Mouse (Mus musculus) bone marrow, adult 2 months (tissue): ENCODE results near the gene Pola2. TPM values are rescaled to one million over a fixed set of nuclear protein-coding genes. Genes with fewer than 3 reads are reported as not detected.
A peak's percentile ranks its signal among the peaks of the same experiment; 100 is the strongest.

ENCODE experiments used
- H3K27ac ChIP-seq: fragments of 200-500 bp; 2 replicates; pipeline ENCODE4 v1.5.1; 2012; ENCODE audit warnings: low read depth, mild to moderate bottlenecking, control low read depth, inconsistent platforms, low read length; ENCODE audit not compliant: control insufficient read depth, poor library complexity, insufficient read depth
- H3K4me1 ChIP-seq: fragments of 200-500 bp; 2 replicates; pipeline ENCODE4 v1.6.1; 2011; ENCODE audit warnings: low read length; ENCODE audit not compliant: control insufficient read depth, insufficient read depth
- H3K4me3 ChIP-seq: fragments of 200-500 bp; replicated peaks from 2 replicates; pipeline ENCODE3; 2011; ENCODE audit warnings: mild to moderate bottlenecking, low read depth, low read length, control low read depth; ENCODE audit not compliant: control insufficient read depth
- CTCF ChIP-seq: fragments of 200-500 bp; IDR thresholded peaks from 2 replicates; pipeline ENCODE4 v1.5.1; 2011; ENCODE audit warnings: low read length, control low read depth; ENCODE audit not compliant: control insufficient read depth, insufficient read depth
- POLR2A ChIP-seq: fragments of 200-500 bp; IDR thresholded peaks from 2 replicates; pipeline ENCODE4 v1.6.1; 2011; ENCODE audit warnings: low read depth, mild to moderate bottlenecking, control low read depth, low read length, borderline replicate concordance; ENCODE audit not compliant: control insufficient read depth
- WGBS: fragments of 180-500 bp; shearing (Covaris S2); methylation state at CpG from one replicate; pipeline ENCODE4 v1.1.7; 2018; 5-methylcytosine and 5-hydroxymethylcytosine counted together
- polyA plus RNA-seq: library from polyadenylated mRNA; stranded (reverse); fragments of >200 nt; gene quantifications from 2 replicates; pipeline ENCODE4 v1.2.4, GENCODE M21; 2011; ENCODE audit warnings: low replicate concordance; ENCODE audit not compliant: missing spikeins, insufficient read depth, insufficient read length

The Pola2 gene
- polyA plus RNA-seq, 1 experiment: 79.8 TPM

DNA sequence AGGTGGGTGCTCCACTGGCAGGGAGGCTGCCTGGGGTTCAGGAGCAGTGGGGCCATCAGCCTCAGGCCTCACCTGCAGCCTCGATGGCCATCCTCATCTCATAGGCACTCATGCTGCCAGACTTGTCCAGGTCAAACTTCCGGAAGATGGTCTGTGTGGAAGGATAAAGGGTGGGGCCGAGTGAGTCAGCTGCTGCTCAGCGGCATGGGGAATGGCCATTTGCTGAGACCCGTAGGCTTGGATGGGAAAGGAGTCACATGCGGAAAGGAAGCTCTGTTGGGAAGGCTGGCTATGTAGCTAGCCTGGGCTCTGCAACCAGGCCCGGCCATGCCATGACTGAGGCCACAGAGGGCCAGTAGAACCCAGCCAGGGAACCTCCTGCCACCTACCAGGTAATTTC is 27.5 kb upstream of the Pola2 start:
- Histone ChIP-seq H3K27ac (peak overlapping the region; percentile 90), H3K4me1 (peaks cover 16% of the 10 kb centered on the region), H3K4me3 (peak overlapping the region; percentile 35)
- WGBS: 66% methylated on average over 7 of the region's 7 CpGs
- no peak for TF ChIP-seq CTCF
- no peak for TF ChIP-seq POLR2A

DNA sequence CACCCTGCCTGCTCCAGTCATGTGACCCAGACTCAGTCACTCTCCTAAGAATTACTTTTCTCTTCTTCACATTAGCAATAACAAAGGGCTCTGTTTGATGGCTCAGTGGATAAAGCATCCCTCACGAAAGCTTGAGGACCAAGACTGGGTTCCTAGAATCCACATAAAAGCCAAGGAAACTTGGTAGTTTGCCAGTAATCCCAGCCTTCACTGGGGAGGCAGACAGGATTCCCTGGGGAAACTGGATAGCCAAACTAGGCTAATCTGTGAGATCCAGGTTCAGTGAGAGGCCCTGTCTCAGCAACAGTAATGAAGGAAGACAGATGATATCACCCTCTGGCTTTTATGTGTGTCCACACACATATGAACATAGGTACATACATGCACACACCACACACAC is 26.9 kb upstream of the Pola2 start:
- Histone ChIP-seq H3K4me1 (peaks cover 16% of the 10 kb centered on the region), H3K27ac (no peak overlapping the region), H3K4me3 (no peak overlapping the region)
- TF ChIP-seq CTCF (no peak), POLR2A (no peak)
- 85% methylated on average over 1 of the region's 1 CpGs for WGBS

DNA sequence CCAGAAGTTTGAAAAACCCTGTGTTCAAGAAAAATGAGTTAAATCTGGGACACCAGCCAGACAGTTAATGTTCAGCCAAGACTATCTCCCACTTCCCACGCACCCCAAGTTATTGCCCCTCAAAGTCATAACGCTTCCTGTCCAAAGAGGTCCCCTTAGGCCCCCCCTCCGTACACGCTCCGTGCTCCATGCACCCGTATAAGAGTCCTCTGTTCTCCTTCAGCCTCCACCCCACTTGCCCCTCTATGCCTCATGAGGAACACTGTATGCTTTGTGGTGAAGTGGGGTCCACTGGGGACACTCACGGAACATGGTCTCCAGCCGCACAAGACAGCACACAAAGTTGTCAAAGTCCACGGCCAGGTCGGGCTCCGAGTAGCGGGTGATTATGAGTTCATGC is 26.0 kb upstream of the Pola2 start:
- no peak for TF ChIP-seq CTCF
- no peak for TF ChIP-seq POLR2A
- Histone ChIP-seq H3K4me3 (no peak overlapping the region), H3K27ac (peak overlapping the region; percentile 38; the same call in 1 of the 2 replicates), H3K4me1 (peaks cover 15% of the 10 kb centered on the region)
- 85% methylated on average over 12 of the region's 12 CpGs for WGBS

DNA sequence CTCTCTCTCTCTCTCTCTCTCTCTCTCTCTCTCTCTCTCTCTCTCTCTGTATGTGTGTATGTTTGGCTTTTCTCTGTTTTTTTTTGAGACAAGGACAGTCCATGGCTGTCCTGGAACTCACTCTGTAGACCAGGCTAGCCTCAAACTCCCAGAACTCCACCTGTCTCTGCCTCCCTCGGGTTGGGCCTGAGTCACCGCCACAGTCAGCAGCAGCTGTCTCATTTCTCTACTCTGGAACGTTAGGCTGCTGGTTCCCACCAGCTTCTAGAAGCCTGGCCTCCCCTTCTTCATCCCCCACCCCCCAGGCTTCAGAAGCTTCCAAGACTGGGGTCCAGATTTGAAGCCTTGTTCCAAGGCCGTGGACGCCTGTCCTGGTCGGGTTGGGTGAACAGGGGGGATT is 25.6 kb upstream of the Pola2 start:
- TF ChIP-seq CTCF: no peak
- no peak for TF ChIP-seq POLR2A
- WGBS: 55% methylated on average over 6 of the region's 6 CpGs
- Histone ChIP-seq H3K27ac (peak overlapping the region; percentile 38; the same call in 1 of the 2 replicates), H3K4me3 (no peak overlapping the region), H3K4me1 (peaks cover 15% of the 10 kb centered on the region)

DNA sequence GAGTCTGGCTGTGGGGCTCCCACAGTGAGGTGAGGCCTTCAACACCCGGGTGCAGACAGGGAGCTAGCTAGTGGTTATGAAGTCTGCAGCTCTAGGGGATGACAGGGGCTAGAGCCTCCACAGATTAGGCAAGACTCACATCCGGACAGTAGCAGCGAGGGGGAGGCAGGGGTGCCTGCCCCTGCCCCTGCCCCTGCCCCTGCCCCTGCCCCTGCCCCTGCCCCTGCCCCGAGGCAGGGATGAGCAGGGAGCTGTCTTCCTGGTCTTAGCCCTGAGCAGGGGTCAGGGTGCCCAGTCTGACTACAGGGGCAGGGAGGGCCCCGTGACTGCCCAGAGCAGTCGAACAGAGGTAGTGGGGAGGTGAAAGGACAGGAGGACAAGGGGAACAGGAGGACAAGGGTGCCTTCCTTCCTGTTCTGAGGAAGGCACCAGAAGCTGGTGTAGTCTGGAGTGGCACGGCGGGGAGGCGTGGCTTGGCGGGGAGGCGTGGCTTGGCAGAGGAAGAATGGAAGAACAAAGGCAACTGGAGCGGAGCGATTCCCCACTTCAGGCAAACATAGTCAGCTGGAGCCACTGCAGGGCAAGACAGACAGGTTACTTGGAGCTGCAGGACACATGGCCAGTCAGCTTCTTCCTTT is 24.9 kb upstream of the Pola2 start:
- H3K4me3 ChIP-seq: peak overlapping the region; percentile 49
- no peak for TF ChIP-seq CTCF
- peak; percentile 39; the same call in 1 of the 2 replicates for TF ChIP-seq POLR2A
- 7% methylated on average over 13 of the region's 13 CpGs for WGBS
- H3K27ac ChIP-seq: peak overlapping the region; percentile 85
- H3K4me1 ChIP-seq: peaks cover 15% of the 10 kb centered on the region

DNA sequence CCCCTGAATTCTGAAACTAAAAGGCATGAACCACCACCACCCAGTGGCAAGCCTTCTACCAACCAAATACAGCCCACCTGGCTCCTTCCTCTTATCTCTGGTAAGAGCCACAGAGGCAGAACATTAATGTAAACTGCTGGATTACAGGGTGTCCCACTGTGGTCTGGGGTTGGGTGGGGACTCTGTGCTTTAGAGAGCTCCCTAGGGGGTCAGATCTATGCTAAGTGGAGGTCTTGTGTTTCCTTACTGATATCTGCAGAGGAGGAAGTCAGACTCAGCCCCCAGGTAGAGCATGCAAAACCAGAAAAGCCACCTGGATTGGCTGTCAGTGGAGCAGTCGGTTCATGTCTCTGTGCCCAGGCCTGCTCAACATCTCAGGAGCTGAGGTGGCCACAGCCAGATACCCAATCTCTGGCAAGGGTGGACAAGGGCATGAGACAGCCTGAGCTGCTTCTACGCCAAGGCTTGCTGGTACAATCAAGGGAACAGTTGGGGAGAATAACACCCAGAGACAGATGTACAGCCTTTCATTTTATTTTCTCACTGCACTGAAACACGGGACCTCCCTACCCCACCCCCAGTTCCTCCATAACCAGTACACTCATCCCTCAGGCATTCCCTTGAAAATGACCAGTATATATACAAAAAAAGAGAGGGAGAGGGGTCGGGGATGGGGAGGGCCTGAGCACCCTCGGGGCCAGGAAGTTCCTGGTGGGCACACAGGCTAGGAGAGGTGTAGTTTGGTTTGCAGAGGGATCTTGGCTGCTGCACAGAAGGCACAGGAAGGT is 24.2 kb upstream of the Pola2 start:
- 18% methylated on average over 5 of the region's 5 CpGs for WGBS
- Histone ChIP-seq H3K4me3 (no peak overlapping the region), H3K27ac (peak overlapping the region; percentile 69), H3K4me1 (peaks cover 15% of the 10 kb centered on the region)
- TF ChIP-seq POLR2A (no peak), CTCF (no peak)

DNA sequence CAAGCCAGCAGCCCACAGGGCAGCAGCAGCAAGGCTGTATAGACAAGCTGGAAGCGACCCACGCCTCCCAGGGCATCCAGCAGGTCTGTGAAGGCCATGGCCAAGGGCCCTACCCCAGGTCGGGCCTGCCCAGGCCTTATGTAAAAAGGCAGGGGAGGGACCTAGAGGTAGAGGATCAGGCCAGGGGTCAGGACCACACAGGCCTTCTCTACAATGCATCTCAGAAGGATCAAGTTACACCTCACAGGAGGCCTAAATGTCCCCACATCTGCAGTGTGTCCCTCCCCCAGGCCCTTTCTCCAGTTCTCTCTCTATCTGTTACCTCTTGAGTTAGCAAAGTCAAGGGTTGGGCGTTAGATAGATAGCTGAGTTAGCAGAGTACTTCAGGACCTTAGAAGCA is 22.0 kb upstream of the Pola2 start, which contains the start of gene Slc22a20:
Gene Slc22a20 (minus strand): TSS at position 101 of the 400 bp plus-strand sequence.
- Histone ChIP-seq H3K4me3 (no peak within 1 kb of the TSS), H3K4me1 (peaks cover 6% of the 10 kb centered on the region), H3K27ac (no peak within 1 kb of the TSS)
- no peak for TF ChIP-seq POLR2A
- TF ChIP-seq CTCF: no peak
- 82% methylated on average over 4 of the region's 4 CpGs for WGBS

DNA sequence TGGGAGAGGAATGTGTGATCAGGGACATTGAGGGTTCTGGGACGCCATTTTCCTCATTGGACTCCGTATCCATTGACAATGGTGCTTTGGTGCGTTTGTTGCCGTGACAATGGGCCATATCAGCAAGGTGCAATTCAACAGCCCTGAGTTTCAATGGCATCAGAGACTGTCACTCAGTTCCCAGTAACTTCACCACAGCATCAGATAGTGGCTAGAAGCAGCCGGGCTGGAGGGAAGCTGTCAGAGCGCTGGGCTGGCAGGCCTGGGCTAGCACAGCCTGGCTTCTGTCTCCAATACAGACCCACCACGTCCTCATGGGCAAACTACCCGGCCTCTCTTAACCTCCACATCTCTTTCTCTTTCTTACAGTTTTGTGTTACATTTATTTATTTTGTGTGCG is 16.5 kb upstream of the Pola2 start:
- no peak for TF ChIP-seq CTCF
- no peak for TF ChIP-seq POLR2A
- WGBS: 57% methylated on average over 9 of the region's 9 CpGs
- no peaks in the 10 kb centered on the region for H3K4me1 ChIP-seq
- H3K27ac ChIP-seq: no peak overlapping the region
- H3K4me3 ChIP-seq: no peak overlapping the region

DNA sequence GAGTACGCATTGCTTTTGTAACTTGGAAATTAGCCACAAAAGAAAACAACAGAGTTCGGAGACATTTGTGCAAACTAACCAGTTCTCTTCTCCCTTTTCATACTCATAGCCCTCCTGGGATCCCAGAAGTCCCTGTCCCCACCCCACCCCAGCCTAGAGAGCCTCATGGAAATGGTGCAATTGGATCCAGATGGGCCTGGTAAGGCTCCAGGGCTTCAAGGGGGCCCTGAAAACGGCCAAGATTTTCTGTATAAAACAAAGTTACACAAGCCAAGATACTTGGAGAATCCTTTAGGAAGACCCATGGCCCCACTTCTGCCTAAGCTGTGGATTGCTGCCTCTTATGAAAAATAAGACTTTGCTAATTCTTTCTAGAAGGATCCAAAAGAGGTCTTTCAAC is 13.7 kb upstream of the Pola2 start:
- no peak overlapping the region for H3K27ac ChIP-seq
- 78% methylated on average over 3 of the region's 3 CpGs for WGBS
- no peak overlapping the region for H3K4me3 ChIP-seq
- peaks cover 2% of the 10 kb centered on the region; the same call in 1 of the 2 replicates for H3K4me1 ChIP-seq
- TF ChIP-seq CTCF (no peak), POLR2A (no peak)
